Mouse (Mus musculus) left cerebral cortex, postnatal 4 days (tissue): ENCODE measurements at regions not wholly inside any gene's neighbourhood (a gene's known extent, or its start where the extent isn't known, plus 50 kb on each side); places are given as distances from the start of the nearest gene placed in this dataset.

Experiments
- DNase-seq: peaks from one replicate; pipeline ENCODE4 v3.0.0-alpha.2; 2022
- intact Hi-C: fragments of 180-260 bp; cut with DNase I; formaldehyde crosslinking; loops from one replicate; pipeline ENCODE4 v1.15.1; 2025

DNA sequence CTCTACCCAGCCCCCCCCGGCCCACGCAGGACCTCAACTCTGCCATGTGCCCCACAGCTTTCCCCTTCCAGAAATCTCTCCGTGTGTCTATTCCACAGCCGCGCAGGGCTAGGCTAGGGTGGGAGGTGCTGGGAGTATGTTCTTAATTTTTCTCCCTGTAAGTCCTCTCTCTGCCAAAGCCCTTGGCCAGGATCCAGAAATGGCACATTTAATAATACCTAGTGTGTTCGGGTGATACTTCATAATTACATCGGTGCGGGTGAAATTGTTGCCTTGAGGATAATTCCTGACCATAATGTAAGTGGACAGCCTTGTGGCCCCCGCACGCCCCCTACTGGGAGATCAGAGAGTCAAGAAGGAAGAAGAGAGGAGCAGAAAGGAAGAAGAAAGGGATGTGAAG, 1093.5 kb downstream of the Mrps31 start:
- intact Hi-C loops, result loop anchor here (10.0 kb wide), 1 partner anchor 160 kb away; no protein-coding TSS in a partner anchor
- peak; percentile 83 for DNase-seq

DNA sequence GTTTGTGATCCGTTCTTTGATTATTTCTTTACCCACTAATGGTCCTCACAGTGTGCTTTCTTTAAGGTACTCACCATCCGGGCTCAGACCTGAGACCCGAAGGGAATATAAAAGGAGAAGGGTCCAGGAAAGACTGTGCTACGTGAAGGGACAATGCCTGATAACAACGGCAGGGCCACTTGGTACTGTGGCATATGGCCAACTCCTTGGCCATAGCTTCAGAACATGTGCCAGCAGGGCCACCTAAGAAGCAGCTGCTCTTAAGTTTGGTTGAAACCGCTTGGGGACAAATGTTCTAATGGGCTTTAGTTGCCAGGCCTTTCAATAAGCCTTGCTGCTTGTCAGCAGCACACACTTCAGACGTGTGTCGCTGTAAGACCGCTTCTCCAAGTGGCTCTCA, 1094.1 kb downstream of the Mrps31 start:
- intact Hi-C loops, result loop anchor here (10.0 kb wide), 1 partner anchor 160 kb away; no protein-coding TSS in a partner anchor
- DNase-seq, result peak; percentile 33

DNA sequence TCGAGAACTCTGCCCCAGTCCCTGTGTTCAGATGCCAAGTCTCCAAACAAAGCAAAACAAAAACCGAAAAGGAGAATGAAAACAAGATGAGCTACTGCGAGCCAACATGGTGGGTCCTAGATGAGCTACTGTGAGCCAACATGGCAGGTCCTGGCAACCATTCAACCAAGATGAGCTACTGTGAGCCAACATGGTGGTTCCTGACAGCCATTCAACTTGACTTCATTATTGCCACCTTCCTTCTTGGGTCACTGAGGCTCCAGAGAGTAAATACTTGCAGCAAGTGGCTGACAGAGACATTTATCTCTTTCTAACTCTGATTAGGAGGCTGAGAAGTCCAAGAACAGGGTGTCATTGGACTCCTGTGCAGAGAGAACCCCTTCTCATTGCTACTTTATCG, 1094.8 kb downstream of the Mrps31 start:
- intact Hi-C loops, result loop anchor here (10.0 kb wide), 1 partner anchor 161 kb away; no protein-coding TSS in a partner anchor

GRCm38 (mm10) chr8:23507661-23508060, 1096.5 kb downstream of the Mrps31 start:
- intact Hi-C loops, result loop anchor here (10.0 kb wide), 1 partner anchor 163 kb away; no protein-coding TSS in a partner anchor
- no peak for DNase-seq

More for the DNA sequence above, 1094.8 kb downstream of the Mrps31 start:
- DNase-seq, result peak; percentile 25

DNA sequence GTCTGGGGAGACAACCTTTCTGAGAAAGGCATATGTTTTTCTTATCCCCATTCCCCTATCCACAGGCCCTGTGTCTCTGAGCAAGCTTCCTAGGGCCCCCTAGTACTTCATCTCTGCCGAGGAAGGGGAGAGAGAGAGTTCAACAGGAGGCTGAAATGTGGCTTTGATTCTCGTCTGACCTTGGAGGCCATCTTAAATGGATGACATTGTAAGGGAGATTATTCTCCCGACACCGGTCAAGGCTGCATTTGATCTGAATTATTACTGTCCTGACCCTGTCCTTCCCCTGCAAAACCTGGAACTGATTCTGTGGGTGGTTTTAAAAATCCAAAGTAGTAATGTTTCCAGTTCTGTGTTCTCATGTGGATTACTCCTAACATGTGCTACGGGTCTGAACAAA, 1098.9 kb downstream of the Mrps31 start:
- intact Hi-C loops, result no loop called here
- no peak for DNase-seq

GRCm38 (mm10) chr8:23510561-23510960, 1099.4 kb downstream of the Mrps31 start:
- intact Hi-C loops, result no loop called here
- no peak for DNase-seq

GRCm38 (mm10) chr8:23511264-23511663, 1100.1 kb downstream of the Mrps31 start:
- no peak for DNase-seq
- intact Hi-C loops, result no loop called here

GRCm38 (mm10) chr8:23511792-23512191, 1100.6 kb downstream of the Mrps31 start:
- DNase-seq, result no peak
- intact Hi-C loops, result no loop called here

DNA sequence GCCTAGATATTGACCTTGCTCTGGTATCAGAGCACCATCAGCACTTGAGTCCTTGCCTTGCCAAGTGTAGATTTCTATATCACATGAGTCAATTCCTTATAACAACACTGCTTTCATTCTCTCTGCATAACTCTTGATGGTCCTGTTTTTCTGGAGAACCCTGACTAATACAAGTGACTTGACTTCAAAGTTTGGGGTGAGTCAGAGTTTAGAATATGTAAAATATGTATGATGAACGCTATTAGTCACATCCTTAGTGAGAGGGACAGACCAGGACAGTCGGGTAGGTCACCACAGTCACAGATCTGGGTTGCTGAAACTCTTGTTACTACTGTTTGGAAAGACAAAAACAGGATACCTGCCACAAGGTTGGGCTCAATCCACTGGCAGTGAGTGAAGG, 1105.3 kb downstream of the Mrps31 start:
- intact Hi-C loops, result no loop called here
- DNase-seq, result no peak

DNA sequence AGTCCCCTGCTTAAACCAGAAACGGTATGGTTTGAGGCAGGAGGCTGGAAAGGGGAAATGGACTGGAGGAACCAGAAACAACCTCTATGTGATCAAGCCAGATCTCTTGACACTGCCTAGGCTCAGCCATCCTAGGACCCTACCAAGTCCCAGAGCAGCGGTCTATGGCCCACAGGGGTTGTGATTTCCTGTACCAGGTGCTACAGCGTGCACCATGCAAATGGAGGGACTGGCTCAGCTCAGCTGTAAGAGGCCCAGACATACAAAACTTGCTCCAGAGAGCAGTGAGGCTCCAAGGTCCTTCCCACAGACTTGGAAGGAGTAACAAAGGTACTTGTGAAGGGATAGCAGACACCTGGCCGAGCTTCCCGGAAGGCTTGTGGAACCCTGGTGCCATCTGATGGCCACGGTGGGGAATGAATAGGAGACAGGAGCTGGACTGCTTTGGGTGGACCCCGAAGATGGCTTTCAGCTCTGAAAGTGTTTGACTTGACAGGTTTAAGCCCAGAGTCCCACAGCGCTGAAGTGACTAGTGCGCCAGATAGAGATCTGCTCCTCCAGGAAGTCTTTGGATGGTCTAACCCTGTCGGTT, 1120.5 kb downstream of the Mrps31 start:
- intact Hi-C loops, result loop anchor here (5.0 kb wide), 1 partner anchor 284 kb away; no protein-coding TSS in a partner anchor
- peak; percentile 61 for DNase-seq

- intact Hi-C loops, result no loop called here
- DNase-seq, result no peak
Observed at GRCm38 (mm10) chr8:23537681-23538359, 1126.7 kb downstream of the Mrps31 start.

DNA sequence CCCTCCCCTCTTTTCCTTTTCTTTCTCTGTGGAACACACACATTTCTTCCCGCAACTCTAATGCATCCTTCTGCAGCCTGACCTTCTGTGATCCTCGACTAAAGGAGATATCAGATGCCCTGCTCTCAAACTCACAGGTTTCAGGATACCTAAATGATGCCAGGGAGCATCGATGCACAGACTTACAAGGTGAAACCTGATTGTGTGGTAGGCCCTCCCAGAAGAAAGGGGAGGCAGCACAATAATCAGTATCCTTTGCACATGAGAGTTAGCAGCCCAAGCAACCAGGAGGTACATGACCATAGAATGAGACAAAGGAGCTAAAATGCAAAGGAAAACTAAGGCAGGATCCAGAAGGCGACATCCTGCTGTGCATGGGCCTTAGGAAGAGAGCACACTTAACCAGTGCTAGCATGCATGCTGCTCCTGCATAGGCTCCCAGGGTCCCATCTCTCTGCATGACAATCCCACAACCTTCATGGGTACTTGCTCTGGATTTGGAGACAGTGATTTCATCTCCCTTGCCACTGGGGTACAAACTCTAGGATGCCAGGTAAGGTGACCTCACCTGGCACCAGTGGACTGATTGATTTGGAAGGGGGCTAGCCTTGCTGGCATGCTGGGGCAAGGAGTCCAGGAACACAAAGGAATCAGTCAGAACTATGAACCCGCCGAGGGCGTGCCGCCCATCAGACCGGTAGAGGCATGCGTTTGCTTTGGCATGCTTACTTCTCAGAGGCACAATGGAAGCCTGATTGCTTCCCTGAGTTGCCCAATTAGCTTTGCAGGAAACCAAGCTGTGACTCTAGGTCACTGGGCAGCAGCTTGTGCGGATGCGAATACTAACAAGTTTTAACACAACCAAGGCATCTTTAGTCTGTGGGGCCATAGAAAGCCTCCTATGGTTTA, 1142.7 kb downstream of the Mrps31 start:
- no peak for DNase-seq
- intact Hi-C loops, result no loop called here

GRCm38 (mm10) chr8:23560836-23561235, 1149.7 kb downstream of the Mrps31 start:
- DNase-seq, result no peak
- intact Hi-C loops, result no loop called here

DNA sequence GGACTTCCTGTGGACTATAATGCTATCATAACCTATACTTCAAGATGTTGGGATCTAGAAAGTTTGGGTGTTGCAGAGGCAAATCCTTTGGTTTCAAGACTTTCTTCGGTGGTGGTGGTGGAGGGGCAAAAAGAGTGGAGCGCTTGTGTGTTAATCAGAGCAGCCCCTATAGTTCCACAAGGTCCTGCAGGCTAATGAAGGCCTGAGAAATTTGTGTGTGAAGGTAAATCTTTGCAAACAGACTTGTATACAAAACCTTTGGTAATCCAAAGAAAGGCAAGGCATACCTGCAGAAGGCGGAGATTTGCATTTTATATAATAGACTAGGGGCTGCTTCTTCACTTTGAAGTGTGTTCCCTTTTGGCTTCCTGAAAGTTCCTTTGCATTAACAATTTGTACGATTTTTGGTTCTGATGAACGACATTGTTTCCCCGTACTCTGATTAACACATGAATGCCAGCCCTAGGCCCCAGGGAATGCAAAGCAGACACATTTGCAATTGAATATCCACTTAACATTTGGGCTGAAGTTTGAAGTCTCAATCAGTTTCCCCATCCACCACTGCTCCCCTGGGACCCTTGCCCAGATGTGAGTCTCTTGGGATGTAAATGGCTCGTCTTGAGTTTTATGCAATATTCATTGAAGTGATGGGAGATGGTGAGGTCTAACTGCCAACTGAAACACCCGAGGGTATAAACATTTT, 1150.7 kb downstream of the Mrps31 start:
- intact Hi-C loops, result no loop called here
- peak; percentile 11 for DNase-seq

DNA sequence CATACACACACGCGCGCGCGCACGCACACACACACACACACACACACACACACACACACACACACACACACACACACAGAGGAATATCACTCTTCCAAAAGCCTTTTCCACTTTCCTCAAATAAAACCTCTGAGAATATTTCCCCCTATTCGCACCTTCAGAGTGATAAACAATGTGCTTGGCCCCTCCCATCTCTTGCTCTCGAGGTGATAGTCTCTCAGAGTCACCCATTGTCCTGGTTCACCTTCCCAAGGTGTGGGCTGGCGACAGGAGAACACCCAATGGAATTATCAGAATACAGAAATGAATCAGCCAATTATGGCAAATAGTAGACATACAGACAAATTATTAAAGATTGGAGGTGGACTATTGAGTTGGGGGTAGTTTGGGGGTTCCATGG, 1151.3 kb downstream of the Mrps31 start:
- intact Hi-C loops, result no loop called here
- DNase-seq, result no peak

GRCm38 (mm10) chr8:23563065-23564020, 1152.2 kb downstream of the Mrps31 start:
- no peak for DNase-seq
- intact Hi-C loops, result no loop called here

GRCm38 (mm10) chr8:23567906-23568305, 1156.7 kb downstream of the Mrps31 start:
- intact Hi-C loops, result no loop called here
- no peak for DNase-seq

DNA sequence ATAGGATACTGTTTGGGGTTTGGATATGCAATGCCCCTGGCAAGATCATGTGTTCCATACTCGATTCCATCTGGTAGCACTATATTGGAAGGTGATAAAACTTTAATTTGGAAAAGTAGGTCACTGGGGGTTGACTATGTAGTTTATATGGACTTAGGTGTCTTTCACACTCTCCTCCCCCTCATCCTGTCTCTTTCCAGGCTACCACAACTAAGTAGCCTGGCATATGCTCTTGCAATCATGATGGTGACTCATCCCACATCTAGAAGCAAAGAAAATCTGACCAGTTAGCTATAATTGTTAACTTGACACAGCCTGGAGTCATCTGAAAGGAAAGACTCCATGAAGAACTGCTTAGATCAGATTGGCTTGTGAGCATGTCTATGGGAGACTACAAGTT, 1154.3 kb downstream of the Adam3 start:
- DNase-seq, result no peak
- intact Hi-C loops, result no loop called here

GRCm38 (mm10) chr8:23580106-23580505, 1145.5 kb downstream of the Adam3 start:
- no peak for DNase-seq
- intact Hi-C loops, result no loop called here

DNA sequence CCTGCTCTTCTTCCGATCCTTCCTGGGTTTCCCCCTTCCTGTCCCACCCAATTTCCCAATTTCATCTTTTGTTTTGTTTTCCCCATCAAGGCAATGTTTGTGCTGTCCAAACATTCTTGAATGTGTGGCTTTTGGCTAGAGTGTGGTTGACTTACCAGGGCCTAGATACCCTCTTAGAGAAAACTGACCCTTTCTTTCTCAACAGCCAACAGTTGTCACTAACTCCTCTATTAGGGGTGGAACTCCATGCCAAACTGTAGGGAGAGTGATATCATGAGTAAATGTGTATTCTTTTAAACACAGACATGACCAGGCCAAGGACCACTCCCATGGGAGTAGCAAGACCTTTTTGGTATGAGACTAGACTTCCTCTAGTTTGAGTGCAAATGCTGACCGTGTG, 1145.0 kb downstream of the Adam3 start:
- intact Hi-C loops, result no loop called here
- DNase-seq, result no peak
